Mouse (Mus musculus) retina, embryonic 14.5 days (tissue): Measurements from ENCODE around the gene Scgb1b12.
"Not testable (repeated sequence)": the region's sequence is repeated elsewhere in the genome, so short reads cannot be mapped to it uniquely, and the experiment has no call there.

Experiments
- DNase-seq: peaks from one replicate; pipeline ENCODE4 v3.0.0-alpha.2; 2015; ENCODE audit warnings: low spot score

The Scgb1b12 gene

GRCm38 (mm10) chr7:32333882-32334281, at the start of gene Scgb1b12:
Scgb1b12 (plus strand) TSS chr7:32334182.
- DNase-seq: not testable (repeated sequence)

GRCm38 (mm10) chr7:32327145-32327544, 6.8 kb upstream of the Scgb1b12 start, which contains the start of gene Scgb2b12:
Scgb2b12 (minus strand) TSS chr7:32327245.
- DNase-seq: not testable (repeated sequence)
